Mouse (Mus musculus) MEL (cell line): ENCODE measurements around the gene C1qc.

Source experiments
- CTCF ChIP-seq, 3 experiments: IDR thresholded peaks in 2 of 3; conservative IDR thresholded peaks in 1 of 3; 2 replicates each; pipeline ENCODE4 v1.5.1; 2011 to 2012; ENCODE audit warnings: low read length in 3 of 3, low read depth in 2 of 3, mild to moderate bottlenecking in 2 of 3, improper control_type of control experiment in 1 of 3, inconsistent platforms in 1 of 3, mixed read lengths in 1 of 3, moderate library complexity in 1 of 3; ENCODE audit not compliant: control insufficient read depth in 1 of 3, insufficient read depth in 1 of 3, poor library complexity in 1 of 3, severe bottlenecking in 1 of 3
- EP300 ChIP-seq, 2 experiments: IDR thresholded peaks; 2 replicates each; pipeline ENCODE4 v1.6.1; 2011; ENCODE audit warnings: improper control_type of control experiment in 2 of 2, low read length in 2 of 2, low read depth in 1 of 2, mild to moderate bottlenecking in 1 of 2
- HCFC1 ChIP-seq: IDR thresholded peaks from 2 replicates; pipeline ENCODE4 v1.6.1; 2012; ENCODE audit warnings: low read depth, mild to moderate bottlenecking, inconsistent platforms, low read length, improper control_type of control experiment, moderate library complexity
- POLR2A ChIP-seq, 2 experiments: IDR thresholded peaks; 2 replicates each; pipeline ENCODE4 v1.6.1; 2011 to 2012; ENCODE audit warnings: low read length in 2 of 2, mild to moderate bottlenecking in 2 of 2, control low read depth in 1 of 2, improper control_type of control experiment in 1 of 2, low read depth in 1 of 2, moderate library complexity in 1 of 2; ENCODE audit not compliant: control insufficient read depth in 1 of 2, insufficient read depth in 1 of 2, poor library complexity in 1 of 2
- SMC3 ChIP-seq: IDR thresholded peaks from 2 replicates; pipeline ENCODE4 v1.6.1; 2011; ENCODE audit warnings: low read depth, low read length, improper control_type of control experiment
- TBP ChIP-seq: IDR thresholded peaks from 2 replicates; pipeline ENCODE4 v1.8.0; 2011; ENCODE audit warnings: low read depth, low read length, improper control_type of control experiment
- TCF12 ChIP-seq: IDR thresholded peaks from 2 replicates; pipeline ENCODE4 v1.6.1; 2014; ENCODE audit warnings: low read depth, mild to moderate bottlenecking, inconsistent platforms, low read length, improper control_type of control experiment, moderate library complexity
- ZKSCAN1 ChIP-seq: IDR thresholded peaks from 2 replicates; pipeline ENCODE4 v1.6.1; 2012; ENCODE audit warnings: low read depth, mild to moderate bottlenecking, inconsistent platforms, low read length, improper control_type of control experiment, moderate library complexity

- TF ChIP-seq ZKSCAN1 (no peak), TCF12 (no peak), EP300 (IDR thresholded peaks at IDR 0.05; ENCODE audit: low read depth in 1 of 2, low read length in 2 of 2) (no peak), POLR2A (IDR thresholded peaks at IDR 0.05; ENCODE audit: control insufficient read depth in 1 of 2, insufficient read depth in 1 of 2, low read depth in 1 of 2, low read length in 2 of 2, poor library complexity in 1 of 2) (no peak), CTCF (IDR thresholded peaks at IDR 0.05 in 2 of 3, conservative IDR thresholded peaks at IDR 0.05 in 1 of 3; ENCODE audit: control insufficient read depth in 1 of 3, insufficient read depth in 1 of 3, low read depth in 2 of 3, low read length in 3 of 3, poor library complexity in 1 of 3, severe bottlenecking in 1 of 3) (no peak), TBP (no peak), SMC3 (no peak), HCFC1 (no peak)
Observed at GRCm38 (mm10) chr4:136847166-136847565, 45.7 kb downstream of the C1qc start.
